Mouse (Mus musculus) fibroblast of lung, adult 2 months (primary cell): ENCODE results near the gene Tns2.
A peak's percentile ranks its signal among the peaks of the same experiment; 100 is the strongest.

Experiments used
- DNase-seq: peaks from one replicate; pipeline ENCODE4 v3.0.0-alpha.2; 2011; ENCODE audit warnings: low read depth

The Tns2 gene

DNA sequence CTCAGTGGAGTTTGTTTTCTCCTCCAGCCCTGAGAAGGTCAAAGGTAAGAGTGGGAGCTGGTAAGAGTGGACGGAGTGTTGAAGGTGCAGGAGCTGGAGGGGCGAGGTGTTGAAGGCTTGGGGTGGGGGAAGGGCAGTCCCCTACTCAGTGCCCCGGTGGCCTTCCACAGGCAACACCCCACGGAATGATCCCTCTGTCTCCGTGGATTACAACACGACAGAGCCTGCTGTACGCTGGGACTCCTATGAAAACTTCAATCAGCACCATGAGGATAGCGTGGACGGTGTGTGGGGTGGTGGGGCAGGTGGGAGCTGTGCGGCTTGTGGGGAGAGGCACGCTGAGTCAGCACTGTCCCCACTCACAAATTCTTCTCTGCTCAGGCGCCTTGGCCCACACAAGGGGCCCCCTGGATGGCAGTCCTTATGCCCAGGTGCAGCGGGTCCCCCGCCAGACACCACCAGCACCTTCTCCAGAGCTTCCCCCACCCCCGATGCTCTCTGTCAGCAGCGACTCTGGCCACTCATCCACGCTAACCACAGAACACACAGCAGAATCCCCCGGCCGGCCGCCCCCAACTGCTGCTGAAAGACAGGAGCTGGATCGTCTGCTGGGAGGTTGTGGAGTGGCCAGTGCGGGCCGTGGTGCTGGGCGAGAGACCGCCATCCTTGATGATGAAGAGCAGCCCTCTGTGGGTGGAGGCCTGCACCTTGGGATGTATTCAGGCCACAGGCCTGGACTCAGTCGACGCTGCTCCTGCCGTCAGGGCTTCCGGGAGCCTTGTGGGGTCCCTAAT, 10.7 kb downstream of the Tns2 start:
- no peak for DNase-seq

DNA sequence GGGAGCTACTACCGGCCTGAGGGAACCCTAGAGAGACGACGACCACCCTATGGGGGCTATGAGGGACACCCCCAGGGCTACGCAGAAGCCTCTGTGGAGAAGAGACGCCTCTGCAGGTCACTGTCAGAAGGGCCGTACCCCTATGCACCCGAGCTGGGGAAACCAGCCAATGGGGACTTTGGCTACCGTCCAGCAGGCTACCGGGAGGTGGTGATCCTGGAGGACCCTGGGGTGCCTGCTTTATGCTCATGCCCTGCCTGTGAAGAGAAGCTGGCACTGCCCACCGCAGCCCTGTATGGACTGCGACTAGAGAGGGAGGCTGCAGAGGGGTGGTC, 11.2 kb downstream of the Tns2 start:
- no peak for DNase-seq

GRCm38 (mm10) chr15:102112181-102112580, 12.0 kb downstream of the Tns2 start:
- no peak for DNase-seq

- DNase-seq, result no peak
Observed at GRCm38 (mm10) chr15:102112827-102113226, 12.6 kb downstream of the Tns2 start.

- no peak for DNase-seq
Observed at GRCm38 (mm10) chr15:102113674-102114073, 13.5 kb downstream of the Tns2 start.

GRCm38 (mm10) chr15:102114651-102115260, 14.5 kb downstream of the Tns2 start:
- DNase-seq, result no peak

DNA sequence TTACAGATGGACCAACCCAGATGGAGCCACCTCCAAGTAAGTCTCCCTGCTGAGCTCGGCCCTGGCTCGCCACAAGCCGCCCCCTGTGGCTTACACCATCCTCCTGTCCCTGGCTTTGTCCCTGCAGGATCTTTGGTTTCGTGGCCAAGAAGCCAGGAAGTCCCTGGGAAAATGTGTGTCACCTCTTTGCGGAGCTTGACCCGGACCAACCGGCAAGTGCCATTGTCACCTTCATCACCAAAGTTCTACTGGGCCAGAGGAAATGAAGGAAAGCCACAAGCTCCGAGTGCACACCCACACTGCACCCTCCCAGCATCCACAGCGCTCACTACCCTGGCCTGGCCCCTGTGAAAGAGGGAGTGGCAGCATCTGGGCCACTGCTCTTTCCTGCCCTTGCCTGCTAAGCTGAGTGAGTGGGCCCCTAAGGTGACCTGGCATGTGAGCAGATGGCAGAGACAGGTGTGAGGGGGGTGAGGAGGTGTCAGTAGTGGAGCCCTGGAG, 15.6 kb downstream of the Tns2 start:
- no peak for DNase-seq

DNA sequence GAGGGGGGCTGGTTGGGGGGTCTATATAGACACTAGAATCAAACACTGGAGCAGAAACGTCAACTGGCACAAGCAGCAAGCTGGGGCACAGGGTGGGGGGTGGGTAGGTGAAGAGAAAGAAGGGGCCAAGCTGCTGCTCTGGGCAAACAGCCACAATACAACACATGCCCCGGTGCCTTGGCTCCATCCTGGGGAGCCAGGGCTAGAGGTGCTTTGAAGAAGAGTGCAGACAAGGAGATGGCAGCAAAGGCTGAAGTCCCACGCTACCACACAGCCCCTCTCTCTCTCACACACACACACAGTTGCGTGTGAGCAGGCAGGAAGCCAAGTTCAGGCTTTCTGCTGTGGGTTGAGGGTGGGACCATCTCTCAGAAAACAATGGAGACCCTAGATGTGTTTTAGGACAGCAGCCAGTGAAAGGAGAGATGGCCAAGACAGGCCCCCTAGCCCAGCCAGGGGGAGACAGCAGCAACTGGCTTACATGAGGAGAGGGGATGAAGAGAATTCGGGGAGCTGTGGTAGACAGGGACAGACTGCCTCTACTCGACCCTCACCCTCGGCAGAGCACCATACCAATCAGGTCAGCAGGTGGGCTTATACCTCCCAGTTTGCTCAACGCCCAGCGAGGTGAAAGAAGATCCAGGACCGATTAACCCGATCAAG, 16.7 kb downstream of the Tns2 start:
- no peak for DNase-seq

DNA sequence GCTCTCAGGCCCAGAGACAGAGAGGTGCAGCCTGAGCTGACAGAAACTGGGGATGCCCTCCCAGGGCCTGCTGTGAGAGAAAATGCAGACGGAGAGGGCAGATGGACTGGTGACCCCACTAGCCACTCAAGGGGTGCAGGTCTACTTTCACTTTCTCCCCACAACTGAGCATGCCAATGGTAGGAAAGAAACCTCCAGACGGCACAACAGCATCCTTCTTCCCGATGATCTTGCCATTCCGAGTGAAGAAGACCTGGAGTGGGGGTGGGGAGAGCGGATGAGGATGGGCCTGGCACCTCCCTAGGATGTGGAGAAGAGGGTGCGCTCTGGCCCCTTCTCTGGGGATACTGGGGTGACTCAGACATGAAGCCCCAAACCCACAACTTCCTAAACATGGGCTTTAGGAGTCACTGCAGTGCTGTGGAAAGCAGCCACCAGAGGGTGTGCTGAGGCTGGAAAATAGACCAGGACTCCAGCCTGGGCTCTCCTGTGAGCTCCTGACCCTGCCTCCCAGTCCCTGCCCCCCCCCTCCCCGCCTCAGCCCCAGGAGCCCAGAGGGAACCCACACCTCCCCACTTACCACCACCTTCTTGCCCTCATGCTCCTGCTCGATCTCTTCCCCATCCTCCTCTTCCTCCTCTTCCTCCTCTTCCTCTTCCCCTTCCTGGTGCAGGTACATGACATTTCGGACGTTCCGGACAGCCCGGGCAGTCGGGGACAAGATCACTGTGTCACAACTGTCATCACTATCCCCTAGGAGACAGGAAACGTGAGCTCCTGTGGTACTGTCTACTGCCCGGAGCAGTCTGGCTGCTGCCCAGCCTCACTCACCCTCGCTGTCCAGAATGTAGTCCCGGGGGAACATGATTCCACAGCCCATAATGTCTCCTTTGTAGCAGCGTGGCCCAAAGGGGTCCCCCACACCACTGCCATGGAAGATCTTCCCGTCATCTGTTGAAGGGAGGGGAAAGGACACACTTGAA, 17.5 kb downstream of the Tns2 start:
- no peak for DNase-seq

DNA sequence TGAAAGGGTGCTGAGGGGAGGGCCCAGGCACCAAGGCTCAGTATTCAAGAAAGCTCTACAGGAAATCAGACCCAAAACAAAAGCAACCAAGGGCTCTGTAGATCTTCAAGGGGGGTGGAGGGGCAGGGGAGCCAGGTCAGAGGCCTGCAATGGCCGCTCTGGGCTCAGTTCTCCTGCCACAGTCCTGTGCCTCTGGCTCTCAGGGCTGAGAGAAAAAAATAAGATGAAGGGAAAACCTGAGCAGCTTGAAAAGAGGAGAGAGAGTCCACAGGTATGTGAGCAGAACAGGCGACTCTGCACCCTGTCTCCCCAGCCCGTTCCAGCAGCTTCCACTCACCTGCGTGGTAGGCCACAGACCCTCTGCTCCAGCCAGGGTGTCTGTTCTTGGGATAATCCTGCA, 18.4 kb downstream of the Tns2 start:
- DNase-seq, result no peak

- DNase-seq, result no peak
Observed at GRCm38 (mm10) chr15:102119121-102119830, 19.1 kb downstream of the Tns2 start.

DNA sequence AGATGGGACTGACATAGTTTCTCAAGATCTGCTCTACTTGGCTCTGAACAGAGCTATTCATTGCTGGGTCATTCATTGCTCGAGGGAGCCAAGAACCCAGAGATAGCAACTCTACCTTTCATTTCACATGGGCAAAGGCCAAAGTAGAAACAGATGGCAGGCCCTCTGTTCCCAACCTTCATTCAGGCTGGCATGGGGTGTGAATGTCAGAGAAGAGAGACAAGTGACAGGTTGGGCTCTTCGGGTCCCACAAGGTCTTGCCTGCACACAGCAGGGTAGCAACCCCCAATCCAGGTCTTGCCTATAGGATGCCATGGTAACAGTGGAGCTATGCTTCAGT, 19.6 kb downstream of the Tns2 start:
- DNase-seq, result no peak

DNA sequence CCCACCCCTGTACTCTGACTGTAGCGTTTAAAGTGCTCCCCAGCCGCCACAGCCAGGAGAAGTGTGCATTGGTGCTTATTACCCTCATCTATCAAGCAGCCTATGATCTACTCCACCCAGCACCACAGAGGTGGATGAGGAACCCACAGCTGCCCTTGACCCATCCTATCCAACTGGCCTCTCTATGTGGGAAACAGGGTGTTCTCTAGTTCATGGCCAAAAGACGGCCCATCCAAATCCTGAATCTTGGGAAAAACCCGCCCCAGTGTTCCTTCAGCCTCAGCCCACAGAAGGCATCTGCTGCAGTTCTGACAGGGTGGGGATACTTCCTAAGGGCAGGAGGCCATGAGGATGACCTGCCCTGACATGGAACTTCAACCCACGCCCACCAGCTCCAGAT, 20.3 kb downstream of the Tns2 start:
- DNase-seq, result no peak

GRCm38 (mm10) chr15:102126303-102126702, 26.1 kb downstream of the Tns2 start:
- no peak for DNase-seq

DNA sequence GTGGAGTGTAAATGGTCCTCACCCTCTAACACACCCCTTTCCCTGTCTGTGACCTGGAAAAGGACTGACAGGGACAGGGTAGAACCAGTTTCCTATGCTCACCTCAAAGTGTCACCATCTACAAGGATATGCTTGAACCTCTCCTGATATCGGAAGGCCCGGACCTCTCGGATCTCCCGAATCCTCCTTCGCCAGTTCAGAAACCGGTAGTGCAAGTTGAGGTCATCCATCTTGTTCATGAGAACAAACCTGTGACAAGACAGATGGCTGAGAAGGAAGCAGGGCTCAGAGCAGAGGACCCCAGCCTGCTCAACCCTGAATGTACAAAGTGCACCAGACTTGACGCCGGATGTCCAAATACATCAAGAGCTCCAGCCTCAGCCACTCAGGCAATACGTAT, 33.1 kb downstream of the Tns2 start:
- no peak for DNase-seq

GRCm38 (mm10) chr15:102134709-102135108, 34.5 kb downstream of the Tns2 start:
- DNase-seq, result no peak

DNA sequence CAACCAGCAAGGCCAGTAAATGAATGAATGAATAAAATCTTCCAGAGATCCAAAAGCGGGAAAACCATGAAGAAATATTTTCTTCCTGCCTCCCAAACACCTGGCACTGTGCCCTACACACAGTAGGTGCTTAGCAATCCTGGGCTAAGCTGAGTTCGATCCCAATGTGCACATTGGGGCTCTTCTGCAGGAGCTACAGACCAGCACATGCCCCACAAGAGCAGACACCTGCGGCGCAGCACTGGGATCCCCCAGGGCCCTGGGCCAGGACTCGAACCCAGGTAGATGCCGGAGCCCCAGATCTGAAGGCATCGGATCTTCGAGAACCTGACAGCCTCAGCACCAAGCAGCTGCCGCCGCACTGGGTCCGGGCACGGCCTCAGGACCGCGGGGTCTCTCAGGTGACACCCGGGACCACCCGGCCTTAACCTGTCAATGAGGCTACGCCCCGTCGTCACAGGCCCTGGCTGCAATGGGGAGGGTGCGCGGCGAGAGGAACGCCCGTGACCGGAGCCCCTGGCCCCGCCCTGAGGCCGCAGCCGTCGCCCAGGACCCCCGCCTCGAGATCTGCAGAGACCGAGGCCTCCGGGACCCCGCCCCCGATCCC, 35.4 kb downstream of the Tns2 start:
- DNase-seq, result no peak

GRCm38 (mm10) chr15:102136129-102136758, 36.0 kb downstream of the Tns2 start, which contains the start of gene Spryd3:
Gene Spryd3, minus strand, starts transcription at chr15:102136234.
- peak; percentile 86 for DNase-seq

DNA sequence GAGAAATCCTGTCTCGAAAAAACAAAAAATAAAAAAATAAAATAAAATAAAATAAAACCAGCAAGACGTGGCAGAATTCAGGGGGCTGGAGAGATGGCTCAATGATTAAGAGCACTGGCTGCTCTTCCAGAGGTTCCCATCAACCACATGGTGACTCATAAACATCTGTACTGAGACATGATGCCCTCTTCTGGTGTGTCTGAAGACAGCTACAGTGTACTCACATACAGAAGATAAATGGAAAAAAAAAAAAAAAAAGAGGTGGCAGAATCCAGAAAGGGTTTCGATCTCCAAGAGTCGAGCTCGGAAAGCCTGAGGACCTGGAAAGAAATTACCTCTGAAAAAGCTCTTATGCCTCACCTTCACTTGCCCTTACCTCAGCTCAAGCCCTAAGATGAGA, 40.9 kb downstream of the Tns2 start:
- DNase-seq, result no peak
